ENCODE assay signal across 20 mouse cellular contexts in genomic region chr9:111252161-111252869, GRCm38 (mm10). TPM values are rescaled to one million over a fixed set of nuclear protein-coding genes. Genes with fewer than 3 reads are reported as not detected.
DNase-seq lines count a peak whose midpoint lies in the region; ATAC-seq and TF ChIP-seq lines count a peak whose summit lies in the region.
"Had no signal": no experiment of that assay in that cellular context is flagged by ENCODE, and none has a peak within 500 bp of the region (broad histone marks: within the 10 kb centered on the region; RNA-seq: fewer than 3 reads in every experiment).

No protein-coding gene starts in this region.

- no peak overlapping the region for H3K4me2 ChIP-seq in heart, embryonic 11.5 days
- H3K4me2 ChIP-seq in kidney, postnatal 0 days (ENCODE audit: low read length), result no peak overlapping the region
- H3K4me2 ChIP-seq: embryonic facial prominence, embryonic 12.5 days; forebrain, embryonic 13.5 days; limb, embryonic 15.5 days; neural tube, embryonic 13.5 days had no signal

- H3K27me3 ChIP-seq in heart, embryonic 11.5 days (ENCODE audit: control insufficient read depth, insufficient read depth, low read length), result no peaks in the 10 kb centered on the region
- H3K27me3 ChIP-seq in kidney, postnatal 0 days (ENCODE audit: insufficient read depth, low read length), result no peaks in the 10 kb centered on the region
- H3K27me3 ChIP-seq: embryonic facial prominence, embryonic 12.5 days; forebrain, embryonic 13.5 days; limb, embryonic 15.5 days; neural tube, embryonic 13.5 days had no signal

- no peak overlapping the region for H3K9ac ChIP-seq in heart, embryonic 11.5 days (ENCODE audit: low read depth, low read length)
- H3K9ac ChIP-seq in kidney, postnatal 0 days (ENCODE audit: low read depth, low read length), result no peak overlapping the region
- H3K9ac ChIP-seq: embryonic facial prominence, embryonic 12.5 days; forebrain, embryonic 13.5 days; limb, embryonic 15.5 days; neural tube, embryonic 13.5 days had no signal

- H3K9me3 ChIP-seq in heart, embryonic 11.5 days (replicated peaks; ENCODE audit: control insufficient read depth, low read length), result no peaks in the 10 kb centered on the region
- H3K9me3 ChIP-seq in kidney, postnatal 0 days (replicated peaks; ENCODE audit: low read length), result no peaks in the 10 kb centered on the region
- H3K9me3 ChIP-seq: embryonic facial prominence, embryonic 12.5 days; forebrain, embryonic 13.5 days; limb, embryonic 15.5 days; midbrain, embryonic 10.5 days; neural tube, embryonic 13.5 days had no signal

- H3K4me3 ChIP-seq in heart, embryonic 11.5 days (ENCODE audit: low read depth, low read length), result no peak overlapping the region
- no peak overlapping the region for H3K4me3 ChIP-seq in kidney, postnatal 0 days (replicated peaks; ENCODE audit: low read depth, low read length)
- H3K4me3 ChIP-seq: embryonic facial prominence, embryonic 12.5 days; erythroblast, embryonic 14.5 days; forebrain, embryonic 13.5 days; limb, embryonic 15.5 days; midbrain, embryonic 10.5 days; neural tube, embryonic 13.5 days had no signal

- 44% methylated on average over 7 of the region's 7 CpGs for WGBS in heart, embryonic 11.5 days (ENCODE audit: insufficient replicate concordance)
- WGBS in kidney, postnatal 0 days, result 73% methylated on average over 7 of the region's 7 CpGs

- no peak for DNase-seq in heart, adult 9 months (ENCODE audit: low spot score in 2 of 2)
- DNase-seq in kidney, postnatal 0 days (ENCODE audit: low spot score), result peak; percentile 16
- no peak for DNase-seq in kidney, adult 11 months
- peak; percentile 13 for DNase-seq in testis, postnatal 10 days (ENCODE audit: low spot score)
- no peak for DNase-seq in testis, postnatal 14 days (ENCODE audit: low spot score)
- no peak for DNase-seq in thymus, adult 18-20 months
- DNase-seq: adrenal gland, postnatal 10 days; cerebellum, adult 9-11 months; layer of hippocampus, postnatal 36 days; lung, postnatal 4 days; right cerebral cortex, adult 18-20 months; thymus, postnatal 36 days had no signal

- H3K36me3 ChIP-seq in heart, embryonic 11.5 days (ENCODE audit: control insufficient read depth, insufficient read depth, low read length), result peaks cover 15% of the 10 kb centered on the region
- H3K36me3 ChIP-seq in kidney, postnatal 0 days (ENCODE audit: insufficient read depth, low read length), result peaks cover 42% of the 10 kb centered on the region

- peak; percentile 52 for TF ChIP-seq CTCF in kidney, postnatal 0 days (IDR thresholded peaks at IDR 0.05; ENCODE audit: low read depth)

- 0 out of 2 replicates have a peak, but pooled peaks have one; percentile 55 for ATAC-seq in heart, embryonic 11.5 days (replicated peaks; ENCODE audit: insufficient number of reproducible peaks, low FRiP score, low TSS enrichment)
- no peak for ATAC-seq in kidney, postnatal 0 days (replicated peaks; ENCODE audit: low FRiP score, low read depth)
- ATAC-seq: activated CD4-positive, CD25-positive, alpha-beta regulatory T cell, adult 4 months; forebrain, embryonic 13.5 days had no signal

- H3K4me1 ChIP-seq in heart, embryonic 11.5 days (ENCODE audit: control insufficient read depth, insufficient read depth, low read length), result peaks cover 13% of the 10 kb centered on the region
- no peaks in the 10 kb centered on the region for H3K4me1 ChIP-seq in kidney, postnatal 0 days (replicated peaks; ENCODE audit: insufficient read depth, low read length)
- H3K4me1 ChIP-seq: embryonic facial prominence, embryonic 12.5 days; forebrain, embryonic 13.5 days; limb, embryonic 15.5 days; midbrain, embryonic 10.5 days; neural tube, embryonic 13.5 days had no signal

- H3K27ac ChIP-seq in heart, embryonic 11.5 days (ENCODE audit: low read depth, low read length), result no peak overlapping the region
- H3K27ac ChIP-seq in kidney, postnatal 0 days, result no peak overlapping the region
- H3K27ac ChIP-seq: embryonic facial prominence, embryonic 12.5 days; forebrain, embryonic 13.5 days; limb, embryonic 15.5 days; midbrain, embryonic 10.5 days; neural tube, embryonic 13.5 days had no signal

RNA-seq across cellular contexts. Expression of gene Mlh1, which starts 19.3 kb away (rescaled TPM):
- 33.9 and 43.0 TPM in 2 replicates for polyA plus RNA-seq in heart, embryonic 11.5 days (2014; fragmentation: Nextera tagmentation; extraction: Ambion mirVana)
- 25.4 and 26.1 TPM in 2 replicates for polyA plus RNA-seq in kidney, postnatal 0 days (2015; fragmentation: Nextera tagmentation; extraction: Ambion mirVana)

RNA-seq across cellular contexts. Expression of gene Epm2aip1, which starts 19.4 kb away (rescaled TPM):
- 25.6 and 35.3 TPM in 2 replicates for polyA plus RNA-seq in heart, embryonic 11.5 days (2014; fragmentation: Nextera tagmentation; extraction: Ambion mirVana)
- polyA plus RNA-seq in kidney, postnatal 0 days (2015; fragmentation: Nextera tagmentation; extraction: Ambion mirVana), result 18.6 and 19.2 TPM in 2 replicates

RNA-seq across cellular contexts. Expression of gene Trank1, which starts 59.2 kb away (rescaled TPM):
- polyA plus RNA-seq in heart, embryonic 11.5 days (2014; fragmentation: Nextera tagmentation; extraction: Ambion mirVana), result 0.11 and 0.13 TPM in 2 replicates
- polyA plus RNA-seq in kidney, postnatal 0 days (2015; fragmentation: Nextera tagmentation; extraction: Ambion mirVana), result 0.61 and 1.0 TPM in 2 replicates
- polyA plus RNA-seq: erythroblast, embryonic 14.5 days had no signal

Comparison
In these comparisons a context has a peak if more than half of its experiments do, and no peak if none do; other contexts are left out.
1. DNase-seq: peak in kidney, postnatal 0 days (single experiment) and testis, postnatal 10 days (single experiment); none in heart, adult 9 months (0 of 2), kidney, adult 11 months (single experiment), testis, postnatal 14 days (single experiment) and thymus, adult 18-20 months (0 of 2).